Mouse (Mus musculus): ENCODE results near the gene Tyk2. TPM values are rescaled to one million over a fixed set of nuclear protein-coding genes. Genes with fewer than 3 reads are reported as not detected.

Tyk2 gene
- 9.4 TPM for polyA plus RNA-seq (2014; fragmentation: Illumina TruSeq; extraction: RNeasy Lipid Tissue Mini Kit (QIAGEN cat#74804); ENCODE audit: insufficient read depth, low read depth, low replicate concordance)

DNA sequence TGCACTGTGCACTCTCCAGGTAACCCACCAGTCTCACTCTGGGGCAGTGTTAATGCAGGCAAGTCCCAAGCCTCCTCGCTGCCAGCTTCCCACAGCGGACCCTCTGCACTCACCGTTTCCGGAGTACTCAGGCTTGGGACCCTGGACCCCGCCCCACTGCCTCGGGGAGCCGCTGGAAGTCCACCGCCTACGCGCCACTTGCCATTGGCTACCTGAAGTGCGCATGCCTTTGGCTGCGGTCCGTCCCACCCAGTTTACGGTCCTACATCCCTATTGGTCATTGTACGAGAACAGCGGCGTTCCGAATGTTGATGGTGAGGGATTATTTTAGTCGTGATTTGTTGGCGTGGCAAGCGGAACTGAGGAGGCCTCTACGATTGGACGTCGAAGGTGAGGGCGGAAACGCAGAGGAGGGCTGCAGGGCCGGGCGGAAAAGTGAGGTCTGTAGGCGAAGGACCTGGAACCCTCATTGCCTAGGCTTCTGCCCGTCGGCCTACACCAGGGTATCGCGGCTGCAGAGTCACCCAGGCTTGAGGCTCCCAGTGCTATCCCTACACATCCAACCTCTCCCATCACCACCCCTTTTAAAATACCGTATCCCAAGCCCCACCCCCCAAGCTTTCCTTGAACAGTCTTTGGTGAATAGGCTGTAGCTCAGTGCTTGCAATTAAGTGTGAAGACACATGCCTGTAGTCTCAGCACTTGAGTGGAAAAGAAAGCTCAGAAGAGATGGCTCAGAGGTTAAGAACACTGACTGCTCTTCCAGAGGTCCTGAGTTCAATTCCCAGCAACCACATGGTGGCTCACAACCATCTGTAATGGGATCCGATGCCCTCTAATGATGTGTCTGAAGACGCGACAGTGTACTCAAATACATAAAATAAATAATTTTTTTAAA is at the start of gene Tyk2:
Tyk2 (minus strand) TSS at position 185 of the 898 bp plus-strand sequence.

DNA sequence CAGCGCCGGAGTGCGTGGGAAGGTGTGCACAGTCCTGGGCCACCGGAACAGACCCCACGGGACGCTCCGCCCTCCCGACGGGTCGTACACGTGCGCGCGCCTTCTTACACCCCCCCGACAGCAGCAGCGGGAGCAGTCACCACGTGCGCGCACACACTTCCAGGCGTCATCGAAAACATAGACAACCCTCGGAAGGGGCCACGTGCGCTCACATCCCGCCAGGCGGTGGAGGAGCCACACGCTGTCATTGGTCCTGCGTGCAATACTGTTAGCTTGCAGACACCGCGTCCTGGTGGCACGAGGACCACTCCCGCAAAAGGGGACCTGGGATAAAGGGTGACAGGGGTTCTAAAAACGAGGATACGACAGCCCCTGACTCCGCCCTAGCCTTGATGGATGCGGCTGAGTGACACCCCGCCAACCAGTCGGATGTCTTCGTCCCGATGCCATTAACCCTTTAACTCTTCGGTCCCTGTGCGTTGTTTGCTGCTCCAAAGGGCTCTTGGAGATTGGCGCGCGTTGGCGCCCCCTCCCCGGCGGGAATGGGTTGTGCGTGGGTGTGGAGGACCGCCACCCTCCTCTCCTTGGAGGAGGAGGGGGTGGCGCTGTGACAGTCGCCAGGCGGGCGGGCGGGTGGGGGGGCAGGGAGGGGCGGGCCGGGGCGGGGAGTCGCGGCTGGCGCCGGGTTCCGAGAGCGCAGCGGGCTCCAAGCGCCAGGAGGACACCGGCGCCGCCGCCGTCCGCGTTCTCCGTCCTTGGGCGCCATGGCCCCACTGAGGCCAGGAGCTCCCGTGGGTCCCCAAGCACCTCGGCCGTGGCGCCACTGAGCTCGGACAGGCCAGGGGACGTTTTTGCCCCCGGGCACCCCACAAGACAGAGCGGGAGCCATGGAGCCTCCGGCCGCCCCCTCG is 34.3 kb upstream of the Tyk2 start, which contains the start of gene Pde4a:
Pde4a (plus strand) TSS at position 674 of the 911 bp plus-strand sequence.

DNA sequence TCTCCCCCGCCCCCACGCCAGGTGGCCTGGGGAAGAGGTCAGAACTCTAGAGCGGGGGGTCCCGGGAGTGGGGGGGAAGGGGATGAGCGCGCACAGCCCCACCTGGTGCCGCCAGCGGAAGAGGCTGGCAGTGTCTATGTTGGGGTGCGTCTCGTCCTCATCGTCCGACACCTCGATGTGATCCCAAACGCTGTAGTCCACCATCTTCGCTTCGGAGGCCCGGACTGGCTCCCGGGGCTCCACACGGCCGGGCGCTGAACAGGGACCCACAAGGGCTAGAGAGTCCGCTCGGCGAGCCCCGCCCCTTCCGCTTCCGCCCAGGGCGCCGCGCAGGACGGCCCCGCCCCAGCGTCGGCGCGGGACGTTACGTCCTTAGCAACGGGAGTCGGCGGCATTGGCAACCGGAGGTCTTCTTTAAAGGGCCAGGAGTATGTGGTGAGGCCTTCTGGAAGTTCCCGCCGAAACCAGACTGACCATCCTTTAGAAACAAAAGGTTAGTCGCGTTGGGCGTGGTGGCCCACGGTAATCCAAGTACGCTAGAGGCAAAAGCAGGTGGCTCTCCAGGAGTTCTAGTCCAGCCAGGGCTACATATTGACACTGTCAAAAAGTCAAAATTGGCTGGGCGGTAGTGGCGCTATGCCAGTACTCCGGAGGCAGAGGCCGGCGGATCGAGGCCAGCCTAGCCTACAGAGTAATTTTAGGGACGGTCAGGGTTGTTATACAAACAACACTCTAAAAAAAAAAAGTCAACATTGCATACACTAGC is 18.8 kb upstream of the Tyk2 start, which contains the start of gene Cdc37:
Cdc37 (minus strand) TSS at position 329 of the 766 bp plus-strand sequence.

DNA sequence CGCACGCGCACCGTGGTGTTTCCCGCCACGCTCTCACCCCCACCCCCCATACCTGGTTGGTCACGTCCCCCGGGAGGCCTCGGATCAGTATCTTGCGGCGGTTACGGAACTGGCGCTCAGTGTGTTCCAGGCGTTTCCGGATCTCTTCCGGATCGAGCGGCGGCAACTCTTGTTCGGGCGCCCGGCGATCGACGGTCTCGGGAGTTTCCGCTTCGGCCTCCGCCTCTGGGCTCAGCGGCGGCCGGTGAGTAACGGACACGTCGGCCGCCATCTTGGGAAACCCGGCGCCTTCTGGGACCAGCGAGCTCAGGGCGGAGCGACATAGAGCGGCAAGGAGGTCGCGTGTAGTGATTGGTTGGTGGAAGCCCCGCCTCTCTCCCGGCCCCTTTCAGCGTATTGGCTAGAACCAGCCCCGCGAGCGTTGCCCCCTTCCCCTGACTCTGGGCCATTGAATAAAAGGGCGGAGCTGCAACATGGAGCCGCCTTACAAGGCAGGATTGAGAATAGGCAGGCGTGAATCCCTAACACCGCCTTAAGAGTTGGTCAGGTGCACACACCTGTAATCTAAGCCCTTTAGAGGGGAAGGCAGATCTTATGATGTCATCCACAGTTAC is 39.2 kb downstream of the Tyk2 start, which contains the start of the genes Gm38431 and Raver1:
Gm38431 (minus strand) TSS at position 291 of the 614 bp plus-strand sequence.
Raver1 (minus strand) TSS at position 302 of the 614 bp plus-strand sequence.

DNA sequence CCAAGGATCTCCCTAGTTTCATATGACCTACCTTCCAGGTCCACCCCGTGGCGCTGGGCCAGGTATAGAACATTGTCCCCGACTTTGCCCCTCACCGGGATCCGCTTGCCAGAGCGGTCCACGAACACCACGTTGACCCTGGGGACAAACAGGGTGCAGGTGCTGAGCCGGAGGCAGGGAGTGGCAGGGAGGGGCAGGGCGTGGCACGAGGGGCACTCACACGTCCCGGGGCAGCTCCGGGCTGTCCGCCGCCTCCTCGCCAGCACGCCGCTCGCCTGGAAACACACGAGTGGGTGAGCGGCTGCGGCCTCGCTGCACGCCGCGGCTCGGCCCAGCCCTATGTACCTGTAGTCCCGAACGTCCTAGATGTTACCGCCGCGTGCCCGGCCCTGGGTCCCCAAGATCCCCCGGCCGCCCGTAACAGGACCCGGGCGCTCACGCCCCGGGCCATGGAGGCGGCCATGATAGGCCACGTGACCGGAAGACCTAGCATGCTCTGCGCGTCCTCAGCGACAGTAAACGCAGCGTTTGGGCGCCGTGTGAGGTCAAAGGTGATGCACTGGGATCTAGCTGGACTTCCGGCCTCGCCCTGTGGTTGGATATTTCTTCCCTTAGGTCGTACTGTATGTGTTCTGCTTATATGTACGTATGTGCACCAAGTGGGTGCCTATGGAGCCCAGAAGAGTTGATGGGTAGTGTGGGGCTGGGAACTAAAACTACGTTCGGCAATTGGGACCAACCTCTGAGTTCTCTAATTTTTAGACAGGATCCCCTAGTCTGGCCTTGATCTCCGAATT is 57.8 kb downstream of the Tyk2 start, which contains the start of the genes Gm49373 and Fdx1l:
Gm49373 (minus strand) TSS at position 53 of the 797 bp plus-strand sequence.
Fdx1l (minus strand) TSS at position 571 of the 797 bp plus-strand sequence.

DNA sequence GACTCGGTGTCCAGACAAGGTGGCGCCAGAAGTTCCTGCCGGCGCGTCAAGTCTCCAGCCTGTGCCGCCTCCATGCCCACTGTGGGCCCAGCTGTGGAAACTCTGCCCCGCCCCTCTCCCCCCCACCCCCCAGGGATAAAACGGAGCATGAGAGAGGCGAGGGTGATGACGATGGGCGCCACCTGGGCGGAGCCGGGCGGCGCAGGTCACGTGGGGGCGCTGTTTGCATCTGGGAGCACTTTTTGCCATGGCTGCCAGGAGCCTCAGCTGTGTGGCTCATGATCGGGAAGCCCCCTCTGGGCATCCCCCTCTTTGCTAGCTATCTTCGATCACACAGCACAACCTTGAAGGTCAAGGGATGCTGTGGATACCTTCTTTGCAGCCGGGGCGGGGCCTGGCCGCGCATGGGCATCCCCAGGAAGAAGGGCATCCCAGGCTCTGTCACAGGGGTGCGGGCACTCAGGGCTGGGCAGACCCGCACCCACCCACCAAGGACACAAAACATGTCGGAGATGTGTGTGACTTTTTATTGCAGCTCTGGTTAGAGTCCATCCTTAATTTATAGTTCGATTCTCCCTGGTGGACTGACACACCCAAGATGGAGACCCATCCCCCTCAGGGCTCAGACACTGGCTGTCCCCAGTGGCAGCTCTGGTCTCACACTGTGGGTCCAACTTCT is 63.9 kb downstream of the Tyk2 start, which contains the start of gene Zglp1:
Zglp1 (minus strand) TSS at position 88 of the 679 bp plus-strand sequence.

Other genes starting within 250 kb of the Tyk2 start
- 15.0 TPM for gene Ppan, start 243.1 kb downstream of the Tyk2 start, polyA plus RNA-seq (2014; fragmentation: Illumina TruSeq; extraction: RNeasy Lipid Tissue Mini Kit (QIAGEN cat#74804); ENCODE audit: insufficient read depth, low read depth, low replicate concordance)
- 123 TPM for gene Eif3g, start 232.6 kb downstream of the Tyk2 start, polyA plus RNA-seq (2014; fragmentation: Illumina TruSeq; extraction: RNeasy Lipid Tissue Mini Kit (QIAGEN cat#74804); ENCODE audit: insufficient read depth, low read depth, low replicate concordance)
- gene Dnmt1, start 171.4 kb downstream of the Tyk2 start, polyA plus RNA-seq (2014; fragmentation: Illumina TruSeq; extraction: RNeasy Lipid Tissue Mini Kit (QIAGEN cat#74804); ENCODE audit: insufficient read depth, low read depth, low replicate concordance) = 8.6 TPM
- 8.2 TPM for gene S1pr2, start 154.5 kb downstream of the Tyk2 start, polyA plus RNA-seq (2014; fragmentation: Illumina TruSeq; extraction: RNeasy Lipid Tissue Mini Kit (QIAGEN cat#74804); ENCODE audit: insufficient read depth, low read depth, low replicate concordance)
- 54.9 TPM for gene Mrpl4, start 128.5 kb downstream of the Tyk2 start, polyA plus RNA-seq (2014; fragmentation: Illumina TruSeq; extraction: RNeasy Lipid Tissue Mini Kit (QIAGEN cat#74804); ENCODE audit: insufficient read depth, low read depth, low replicate concordance)
- gene Icam1, start 115.3 kb downstream of the Tyk2 start, polyA plus RNA-seq (2014; fragmentation: Illumina TruSeq; extraction: RNeasy Lipid Tissue Mini Kit (QIAGEN cat#74804); ENCODE audit: insufficient read depth, low read depth, low replicate concordance) = 159 TPM
- 1.6 TPM for gene Icam4, start 101.9 kb downstream of the Tyk2 start, polyA plus RNA-seq (2014; fragmentation: Illumina TruSeq; extraction: RNeasy Lipid Tissue Mini Kit (QIAGEN cat#74804); ENCODE audit: insufficient read depth, low read depth, low replicate concordance)
- gene Icam5, start 99.2 kb downstream of the Tyk2 start, polyA plus RNA-seq (2014; fragmentation: Illumina TruSeq; extraction: RNeasy Lipid Tissue Mini Kit (QIAGEN cat#74804); ENCODE audit: insufficient read depth, low read depth, low replicate concordance) = 0.12 TPM
- gene Zglp1, start 64.2 kb downstream of the Tyk2 start, polyA plus RNA-seq (2014; fragmentation: Illumina TruSeq; extraction: RNeasy Lipid Tissue Mini Kit (QIAGEN cat#74804); ENCODE audit: insufficient read depth, low read depth, low replicate concordance) = not detected
- 0.21 TPM for gene Gm49373, start 58.1 kb downstream of the Tyk2 start, polyA plus RNA-seq (2014; fragmentation: Illumina TruSeq; extraction: RNeasy Lipid Tissue Mini Kit (QIAGEN cat#74804); ENCODE audit: insufficient read depth, low read depth, low replicate concordance)
- 40.1 TPM for gene Fdx1l, start 57.6 kb downstream of the Tyk2 start, polyA plus RNA-seq (2014; fragmentation: Illumina TruSeq; extraction: RNeasy Lipid Tissue Mini Kit (QIAGEN cat#74804); ENCODE audit: insufficient read depth, low read depth, low replicate concordance)
- 0.10 TPM for gene Gm38431, start 39.2 kb downstream of the Tyk2 start, polyA plus RNA-seq (2014; fragmentation: Illumina TruSeq; extraction: RNeasy Lipid Tissue Mini Kit (QIAGEN cat#74804); ENCODE audit: insufficient read depth, low read depth, low replicate concordance)
- 17.8 TPM for gene Raver1, start 39.2 kb downstream of the Tyk2 start, polyA plus RNA-seq (2014; fragmentation: Illumina TruSeq; extraction: RNeasy Lipid Tissue Mini Kit (QIAGEN cat#74804); ENCODE audit: insufficient read depth, low read depth, low replicate concordance)
- gene Cdc37, start 18.7 kb upstream of the Tyk2 start, polyA plus RNA-seq (2014; fragmentation: Illumina TruSeq; extraction: RNeasy Lipid Tissue Mini Kit (QIAGEN cat#74804); ENCODE audit: insufficient read depth, low read depth, low replicate concordance) = 99.3 TPM
- gene Pde4a, start 34.5 kb upstream of the Tyk2 start, polyA plus RNA-seq (2014; fragmentation: Illumina TruSeq; extraction: RNeasy Lipid Tissue Mini Kit (QIAGEN cat#74804); ENCODE audit: insufficient read depth, low read depth, low replicate concordance) = 3.4 TPM
- gene Keap1, start 108.1 kb upstream of the Tyk2 start, polyA plus RNA-seq (2014; fragmentation: Illumina TruSeq; extraction: RNeasy Lipid Tissue Mini Kit (QIAGEN cat#74804); ENCODE audit: insufficient read depth, low read depth, low replicate concordance) = 24.3 TPM
- gene S1pr5, start 117.2 kb upstream of the Tyk2 start, polyA plus RNA-seq (2014; fragmentation: Illumina TruSeq; extraction: RNeasy Lipid Tissue Mini Kit (QIAGEN cat#74804); ENCODE audit: insufficient read depth, low read depth, low replicate concordance) = 1.3 TPM
- gene Atg4d, start 134.1 kb upstream of the Tyk2 start, polyA plus RNA-seq (2014; fragmentation: Illumina TruSeq; extraction: RNeasy Lipid Tissue Mini Kit (QIAGEN cat#74804); ENCODE audit: insufficient read depth, low read depth, low replicate concordance) = 25.0 TPM
- 18.5 TPM for gene Kri1, start 156.7 kb upstream of the Tyk2 start, polyA plus RNA-seq (2014; fragmentation: Illumina TruSeq; extraction: RNeasy Lipid Tissue Mini Kit (QIAGEN cat#74804); ENCODE audit: insufficient read depth, low read depth, low replicate concordance)
- 20.3 TPM for gene Cdkn2d, start 160.2 kb upstream of the Tyk2 start, polyA plus RNA-seq (2014; fragmentation: Illumina TruSeq; extraction: RNeasy Lipid Tissue Mini Kit (QIAGEN cat#74804); ENCODE audit: insufficient read depth, low read depth, low replicate concordance)
- gene Ap1m2, start 181.1 kb upstream of the Tyk2 start, polyA plus RNA-seq (2014; fragmentation: Illumina TruSeq; extraction: RNeasy Lipid Tissue Mini Kit (QIAGEN cat#74804); ENCODE audit: insufficient read depth, low read depth, low replicate concordance) = 27.2 TPM
- 118 TPM for gene Slc44a2, start 189.5 kb upstream of the Tyk2 start, polyA plus RNA-seq (2014; fragmentation: Illumina TruSeq; extraction: RNeasy Lipid Tissue Mini Kit (QIAGEN cat#74804); ENCODE audit: insufficient read depth, low read depth, low replicate concordance)
- 18.5 TPM for gene Ilf3, start 236.6 kb upstream of the Tyk2 start, polyA plus RNA-seq (2014; fragmentation: Illumina TruSeq; extraction: RNeasy Lipid Tissue Mini Kit (QIAGEN cat#74804); ENCODE audit: insufficient read depth, low read depth, low replicate concordance)